ENCODE assay signal across 20 mouse cellular contexts in the genomic region with DNA sequence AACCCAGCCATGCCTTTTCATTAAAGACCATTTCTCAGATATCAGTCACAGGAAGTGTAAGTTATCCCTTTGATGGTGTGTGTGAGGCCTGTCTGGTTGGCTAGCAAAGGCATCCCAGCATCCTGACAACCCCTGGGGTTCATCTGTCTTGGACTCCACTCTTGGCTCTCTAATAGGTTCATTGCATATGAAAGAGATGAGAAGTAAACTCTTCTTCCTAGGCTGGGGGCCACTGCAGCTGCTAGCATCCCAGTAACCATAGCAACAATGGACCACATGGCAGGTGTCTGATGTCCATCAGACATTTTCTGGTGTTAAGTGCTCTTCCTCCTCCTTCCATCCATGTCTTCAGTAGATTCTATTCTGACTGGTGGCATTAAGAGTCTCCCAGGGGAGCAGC. TPM values are rescaled to one million over a fixed set of nuclear protein-coding genes. Genes with fewer than 3 reads are reported as not detected.
DNase-seq lines count a peak whose midpoint lies in the region; ATAC-seq and TF ChIP-seq lines count a peak whose summit lies in the region.
"Had no signal": no experiment of that assay in that cellular context is flagged by ENCODE, and none has a peak within 500 bp of the region (broad histone marks: within the 10 kb centered on the region; RNA-seq: fewer than 3 reads in every experiment).

No protein-coding gene starts in this region.

- peak; percentile 10 for DNase-seq in embryo, embryonic 11 days
- no peak for DNase-seq in embryo, embryonic 10 days (ENCODE audit: low spot score)
- no peak for DNase-seq in midbrain, embryonic 11.5 days (ENCODE audit: low spot score, missing footprints)
- DNase-seq in midbrain, embryonic 10.5 days (ENCODE audit: low spot score), result no peak
- peak; percentile 55 for DNase-seq in hindbrain, postnatal 0 days (ENCODE audit: low spot score)
- DNase-seq in retina, embryonic 14.5 days (ENCODE audit: low spot score), result peak; percentile 49
- DNase-seq in kidney, adult 2 months, result no peak
- DNase-seq in ovary, postnatal 14 days (ENCODE audit: low spot score), result no peak
- DNase-seq: cerebellum, postnatal 10 days; gastrocnemius, adult 2 months; kidney, adult 9 months; liver, postnatal 0 days; lung, postnatal 14 days had no signal

- no peak overlapping the region for H3K4me2 ChIP-seq in midbrain, embryonic 11.5 days
- H3K4me2 ChIP-seq in hindbrain, postnatal 0 days (ENCODE audit: low read depth, low read length), result no peak overlapping the region
- H3K4me2 ChIP-seq: neural tube, embryonic 15.5 days had no signal

- no peak for TF ChIP-seq POLR2A in kidney, adult 2 months (IDR thresholded peaks at IDR 0.05; ENCODE audit: low read depth, low read length)

- no peaks in the 10 kb centered on the region for H3K9me3 ChIP-seq in midbrain, embryonic 11.5 days (ENCODE audit: control insufficient read depth, low read length)
- no peaks in the 10 kb centered on the region for H3K9me3 ChIP-seq in midbrain, embryonic 10.5 days (replicated peaks)
- no peaks in the 10 kb centered on the region for H3K9me3 ChIP-seq in hindbrain, postnatal 0 days (ENCODE audit: low read length)
- H3K9me3 ChIP-seq: heart, embryonic 10.5 days; limb, embryonic 10.5 days; neural tube, embryonic 15.5 days had no signal

- ATAC-seq in midbrain, embryonic 11.5 days (ENCODE audit: low FRiP score), result 0 out of 2 replicates have a peak, but pooled peaks have one; percentile 11
- ATAC-seq in hindbrain, postnatal 0 days, result no peak
- ATAC-seq: liver, postnatal 0 days had no signal

- no peak for TF ChIP-seq CTCF in hindbrain, postnatal 0 days (IDR thresholded peaks at IDR 0.05; ENCODE audit: low read depth)
- TF ChIP-seq CTCF in kidney, adult 2 months (conservative IDR thresholded peaks at IDR 0.05; ENCODE audit: insufficient read depth, insufficient read length, low read depth, low read length), result no peak

- no peaks in the 10 kb centered on the region for H3K36me3 ChIP-seq in midbrain, embryonic 11.5 days (ENCODE audit: control insufficient read depth, insufficient read depth, low read length)
- H3K36me3 ChIP-seq in midbrain, embryonic 10.5 days, result no peaks in the 10 kb centered on the region
- no peaks in the 10 kb centered on the region for H3K36me3 ChIP-seq in hindbrain, postnatal 0 days (ENCODE audit: insufficient read depth, low read length)
- no peaks in the 10 kb centered on the region for H3K36me3 ChIP-seq in kidney, adult 2 months (ENCODE audit: control insufficient read depth, insufficient read depth, low read length)
- H3K36me3 ChIP-seq: heart, embryonic 10.5 days; limb, embryonic 10.5 days; neural tube, embryonic 15.5 days had no signal

- peaks cover 7% of the 10 kb centered on the region for H3K27me3 ChIP-seq in midbrain, embryonic 11.5 days (ENCODE audit: control insufficient read depth, insufficient read depth, low read length)
- peaks cover 51% of the 10 kb centered on the region for H3K27me3 ChIP-seq in midbrain, embryonic 10.5 days (ENCODE audit: low read depth, poor library complexity, severe bottlenecking)
- no peaks in the 10 kb centered on the region for H3K27me3 ChIP-seq in hindbrain, postnatal 0 days (ENCODE audit: insufficient read depth, low read length)
- no peaks in the 10 kb centered on the region for H3K27me3 ChIP-seq in kidney, adult 2 months (replicated peaks; ENCODE audit: control insufficient read depth, insufficient read depth, low read length)

- no peak overlapping the region for H3K4me3 ChIP-seq in midbrain, embryonic 11.5 days (ENCODE audit: low read depth, low read length)
- no peak overlapping the region for H3K4me3 ChIP-seq in midbrain, embryonic 10.5 days
- H3K4me3 ChIP-seq in hindbrain, postnatal 0 days (ENCODE audit: low read length), result no peak overlapping the region
- H3K4me3 ChIP-seq in kidney, adult 2 months (ENCODE audit: insufficient read depth, low read depth, low read length), result no peak overlapping the region
- H3K4me3 ChIP-seq: gastrocnemius, adult 2 months; heart, embryonic 10.5 days; limb, embryonic 10.5 days; neural tube, embryonic 15.5 days had no signal

- no peak overlapping the region for H3K9ac ChIP-seq in midbrain, embryonic 11.5 days (ENCODE audit: low read length)
- H3K9ac ChIP-seq in hindbrain, postnatal 0 days (replicated peaks; ENCODE audit: low read length), result no peak overlapping the region
- H3K9ac ChIP-seq: liver, postnatal 0 days; neural tube, embryonic 15.5 days had no signal

- no peak overlapping the region for H3K27ac ChIP-seq in midbrain, embryonic 11.5 days (ENCODE audit: low read depth, low read length)
- no peak overlapping the region for H3K27ac ChIP-seq in midbrain, embryonic 10.5 days (replicated peaks)
- no peak overlapping the region for H3K27ac ChIP-seq in hindbrain, postnatal 0 days
- H3K27ac ChIP-seq in kidney, adult 2 months (ENCODE audit: insufficient read depth, low read depth, low read length), result no peak overlapping the region
- H3K27ac ChIP-seq: gastrocnemius, adult 2 months; heart, embryonic 10.5 days; limb, embryonic 10.5 days; neural tube, embryonic 15.5 days; stomach, postnatal 0 days had no signal

- H3K4me1 ChIP-seq in midbrain, embryonic 11.5 days (ENCODE audit: control insufficient read depth, insufficient read depth, low read length), result peaks cover 24% of the 10 kb centered on the region
- H3K4me1 ChIP-seq in midbrain, embryonic 10.5 days, result peaks cover 52% of the 10 kb centered on the region
- H3K4me1 ChIP-seq in hindbrain, postnatal 0 days (ENCODE audit: insufficient read depth, low read length), result peaks cover 28% of the 10 kb centered on the region
- no peaks in the 10 kb centered on the region for H3K4me1 ChIP-seq in kidney, adult 2 months (ENCODE audit: control insufficient read depth, insufficient read depth, low read length)

RNA-seq across cellular contexts. Expression of gene Syt13, which starts 2.6 kb away (rescaled TPM):
- 14.7 TPM in 2 replicates for polyA plus RNA-seq in midbrain, embryonic 11.5 days (2014; fragmentation: Nextera tagmentation; extraction: Ambion mirVana)
- 11.1 and 15.0 TPM in 2 replicates for polyA plus RNA-seq in midbrain, embryonic 10.5 days (2016; fragmentation: Nextera tagmentation; extraction: Ambion mirVana)
- 145 and 146 TPM in 2 replicates for total RNA-seq in hindbrain, postnatal 0 days (2014; rRNA removed)
- polyA plus RNA-seq in hindbrain, postnatal 0 days (2015; fragmentation: Nextera tagmentation; extraction: Ambion mirVana), result 61.5 and 70.8 TPM in 2 replicates
- polyA plus RNA-seq in kidney, adult 2 months (2012; rRNA removed), result 1.6 and 2.0 TPM in 2 replicates
- total RNA-seq: CH12.LX; liver, adult 2 months; megakaryocyte, adult 5-6 weeks had no signal
- polyA plus RNA-seq: liver, adult 2 months had no signal

Comparison
In these comparisons a context has a peak if more than half of its experiments do, and no peak if none do; other contexts are left out.
1. DNase-seq: peak in embryo, embryonic 11 days (single experiment), hindbrain, postnatal 0 days (single experiment) and retina, embryonic 14.5 days (single experiment); none in embryo, embryonic 10 days (single experiment), midbrain, embryonic 11.5 days (single experiment), midbrain, embryonic 10.5 days (single experiment), kidney, adult 2 months (single experiment) and ovary, postnatal 14 days (single experiment).